Mouse (Mus musculus) kidney, embryonic 14.5 days (tissue): ENCODE results near the gene Atp4b. TPM values are rescaled to one million over a fixed set of nuclear protein-coding genes. Genes with fewer than 3 reads are reported as not detected.

ENCODE experiments used
- polyA plus RNA-seq: library from polyadenylated mRNA; unstranded; fragments of >200 nt; fragmentation: Nextera tagmentation; extraction: Ambion mirVana; gene quantifications from 2 replicates; pipeline ENCODE4 v1.2.1, GENCODE M21; 2014

The Atp4b gene
- polyA plus RNA-seq, 1 experiment from 2014 or later, result not detected

Other genes starting within 250 kb of the Atp4b start
- 225 and 306 TPM in 2 replicates for gene Lamp1, start 237.7 kb downstream of the Atp4b start, polyA plus RNA-seq
- 19.7 and 20.3 TPM in 2 replicates for gene Grtp1, start 196.2 kb downstream of the Atp4b start, polyA plus RNA-seq
- gene Adprhl1, start 142.7 kb downstream of the Atp4b start, polyA plus RNA-seq, result not detected in 2 replicates
- 17.4 and 26.4 TPM in 2 replicates for gene Dcun1d2, start 108.7 kb downstream of the Atp4b start, polyA plus RNA-seq
- gene Tmco3, start 108.6 kb downstream of the Atp4b start, polyA plus RNA-seq, result 28.4 and 40.5 TPM in 2 replicates
- gene Tfdp1, start 58.1 kb downstream of the Atp4b start, polyA plus RNA-seq, result 146 and 201 TPM in 2 replicates
- not detected in 2 replicates for gene Grk1, start 8.3 kb upstream of the Atp4b start, polyA plus RNA-seq
- 0.57 TPM in 1 of 2 replicates, not detected in the other for gene Tmem255b, start 38.4 kb upstream of the Atp4b start, polyA plus RNA-seq
- 12.0 and 18.7 TPM in 2 replicates for gene Gas6, start 97.7 kb upstream of the Atp4b start, polyA plus RNA-seq
- gene 1700029H14Rik, start 165.6 kb upstream of the Atp4b start, polyA plus RNA-seq, result not detected in 2 replicates